Mouse (Mus musculus) midbrain, postnatal 0 days (tissue): ENCODE measurements at regions not wholly inside any gene's neighbourhood (a gene's known extent, or its start where the extent isn't known, plus 50 kb on each side); places are given as distances from the start of the nearest gene placed in this dataset.

ENCODE experiments used
- ATAC-seq: fragments of 200-750 bp; cut with Nextera tagmentation; 2 replicates; pipeline ENCODE4 v1.8.0; 2017; ENCODE audit warnings: moderate number of reproducible peaks, mild to moderate bottlenecking, moderate TSS enrichment, moderate library complexity; ENCODE audit not compliant: low FRiP score
- DNase-seq: peaks from one replicate; pipeline ENCODE4 v3.0.0-alpha.2; 2015; ENCODE audit warnings: low spot score
- H3K27ac ChIP-seq: fragments of 300-500 bp; sonication (generic); 2 replicates; pipeline ENCODE4 v1.5.1; 2014; ENCODE audit warnings: low read depth, mild to moderate bottlenecking, low read length, mixed read lengths
- H3K27me3 ChIP-seq: fragments of 300-500 bp; sonication (generic); 2 replicates; pipeline ENCODE4 v1.6.1; 2014; ENCODE audit warnings: low read length, control low read depth, mixed read lengths; ENCODE audit not compliant: insufficient read depth
- H3K36me3 ChIP-seq: fragments of 300-500 bp; sonication (generic); 2 replicates; pipeline ENCODE4 v1.6.1; 2014; ENCODE audit warnings: low read length, control low read depth, mixed read lengths; ENCODE audit not compliant: insufficient read depth
- H3K4me1 ChIP-seq: fragments of 300-500 bp; sonication (generic); 2 replicates; pipeline ENCODE4 v1.6.1; 2014; ENCODE audit warnings: mild to moderate bottlenecking, control low read depth, antibody characterized with exemption, low read length, mixed read lengths; ENCODE audit not compliant: insufficient read depth
- H3K4me2 ChIP-seq: fragments of 300-500 bp; sonication (generic); 2 replicates; pipeline ENCODE4 v1.6.1; 2014; ENCODE audit warnings: low read depth, mild to moderate bottlenecking, low read length, mixed read lengths; ENCODE audit not compliant: poor library complexity, severe bottlenecking
- H3K4me3 ChIP-seq: fragments of 300-500 bp; sonication (generic); 2 replicates; pipeline ENCODE4 v1.5.1; 2014; ENCODE audit warnings: low read depth, mild to moderate bottlenecking, low read length, moderate library complexity
- H3K9ac ChIP-seq: fragments of 300-500 bp; sonication (generic); replicated peaks from 2 replicates; pipeline ENCODE4 v1.6.1; 2014; ENCODE audit warnings: mild to moderate bottlenecking, low read length, moderate library complexity, mixed read lengths; ENCODE audit not compliant: poor library complexity, severe bottlenecking
- H3K9me3 ChIP-seq: fragments of 300-500 bp; sonication (generic); 2 replicates; pipeline ENCODE4 v1.6.1; 2016; ENCODE audit warnings: low read length, control low read depth
- CTCF ChIP-seq: IDR thresholded peaks from 2 replicates; pipeline ENCODE4 v1.5.1; 2016; ENCODE audit warnings: antibody characterized with exemption, mild to moderate bottlenecking
- WGBS: fragments of 180-500 bp; shearing (Covaris S2); extraction: QIAGEN DNeasy Blood & Tissue Kit; methylation state at CpG from one replicate; pipeline ENCODE4 v1.1.7; 2014; 5-methylcytosine and 5-hydroxymethylcytosine counted together

GRCm38 (mm10) chr11:64812408-64812807 is 166.4 kb upstream of the Elac2 start:
- no peak overlapping the region for H3K4me3 ChIP-seq
- no peak for ATAC-seq
- H3K4me1 ChIP-seq, result no peaks in the 10 kb centered on the region
- TF ChIP-seq CTCF, result no peak
- H3K27ac ChIP-seq, result no peak overlapping the region
- no peaks in the 10 kb centered on the region for H3K36me3 ChIP-seq
- H3K4me2 ChIP-seq, result no peak overlapping the region
- 80% methylated on average over 6 of the region's 6 CpGs for WGBS
- DNase-seq, result no peak
- no peak overlapping the region for H3K9ac ChIP-seq
- H3K9me3 ChIP-seq, result no peaks in the 10 kb centered on the region
- no peaks in the 10 kb centered on the region for H3K27me3 ChIP-seq

- no peak for TF ChIP-seq CTCF
- H3K9ac ChIP-seq, result no peak overlapping the region
- H3K36me3 ChIP-seq, result no peaks in the 10 kb centered on the region
- no peak overlapping the region for H3K4me2 ChIP-seq
- DNase-seq, result no peak
- ATAC-seq, result no peak
- H3K9me3 ChIP-seq, result no peaks in the 10 kb centered on the region
- 80% methylated on average over 5 of the region's 5 CpGs for WGBS
- H3K27me3 ChIP-seq, result no peaks in the 10 kb centered on the region
- no peak overlapping the region for H3K27ac ChIP-seq
- 0 out of 2 replicates have a peak, but pooled peaks cover 7% of the 10 kb centered on the region for H3K4me1 ChIP-seq
- H3K4me3 ChIP-seq, result no peak overlapping the region
These were observed 149.4 kb upstream of the Elac2 start for GRCm38 (mm10) chr11:64829429-64829828.

- H3K9ac ChIP-seq, result no peak overlapping the region
- no peak overlapping the region for H3K27ac ChIP-seq
- ATAC-seq (no peak), DNase-seq (no peak)
- WGBS, result 42% methylated on average over 5 of the region's 5 CpGs
- H3K4me2 ChIP-seq, result no peak overlapping the region
- H3K27me3 ChIP-seq, result no peaks in the 10 kb centered on the region
- no peaks in the 10 kb centered on the region for H3K36me3 ChIP-seq
- TF ChIP-seq CTCF, result no peak
- H3K4me3 ChIP-seq, result no peak overlapping the region
- 0 out of 2 replicates have a peak, but pooled peaks cover 7% of the 10 kb centered on the region for H3K4me1 ChIP-seq
- no peaks in the 10 kb centered on the region for H3K9me3 ChIP-seq
These were observed 146.4 kb upstream of the Elac2 start for GRCm38 (mm10) chr11:64832453-64832852.

- Histone ChIP-seq H3K9me3 (no peaks in the 10 kb centered on the region), H3K4me3 (no peak overlapping the region), H3K36me3 (no peaks in the 10 kb centered on the region), H3K4me2 (no peak overlapping the region), H3K4me1 (0 out of 2 replicates have a peak, but pooled peaks cover 7% of the 10 kb centered on the region), H3K27me3 (no peaks in the 10 kb centered on the region), H3K9ac (no peak overlapping the region), H3K27ac (no peak overlapping the region)
- TF ChIP-seq CTCF, result no peak
- DNase-seq (no peak), ATAC-seq (no peak)
- WGBS, result 79% methylated on average over 3 of the region's 3 CpGs
These were observed 145.1 kb upstream of the Elac2 start for GRCm38 (mm10) chr11:64833786-64834185.

- H3K27me3 ChIP-seq, result no peaks in the 10 kb centered on the region
- 85% methylated on average over 8 of the region's 8 CpGs for WGBS
- 0 out of 2 replicates have a peak, but pooled peaks cover 7% of the 10 kb centered on the region for H3K4me1 ChIP-seq
- no peaks in the 10 kb centered on the region for H3K36me3 ChIP-seq
- DNase-seq (no peak), ATAC-seq (no peak)
- no peak overlapping the region for H3K27ac ChIP-seq
- no peak for TF ChIP-seq CTCF
- no peak overlapping the region for H3K4me3 ChIP-seq
- no peak overlapping the region for H3K9ac ChIP-seq
- no peak overlapping the region for H3K4me2 ChIP-seq
- no peaks in the 10 kb centered on the region for H3K9me3 ChIP-seq
These were observed 142.1 kb upstream of the Elac2 start for GRCm38 (mm10) chr11:64836771-64837170.

GRCm38 (mm10) chr11:64841092-64841491 is 137.7 kb upstream of the Elac2 start:
- H3K4me1 ChIP-seq, result no peaks in the 10 kb centered on the region
- TF ChIP-seq CTCF, result no peak
- H3K27me3 ChIP-seq, result no peaks in the 10 kb centered on the region
- no peak for DNase-seq
- no peak overlapping the region for H3K27ac ChIP-seq
- H3K9me3 ChIP-seq, result no peaks in the 10 kb centered on the region
- H3K4me3 ChIP-seq, result no peak overlapping the region
- no peak for ATAC-seq
- no peaks in the 10 kb centered on the region for H3K36me3 ChIP-seq
- H3K4me2 ChIP-seq, result no peak overlapping the region
- WGBS, result 94% methylated on average over 2 of the region's 2 CpGs
- no peak overlapping the region for H3K9ac ChIP-seq
